Mouse (Mus musculus) brain, embryonic 14.5 days (tissue): ENCODE data around the gene Jund.

ENCODE experiments used
- CTCF ChIP-seq: fragments of 200-500 bp; IDR thresholded peaks from 2 replicates; pipeline ENCODE4 v1.5.1; 2012; ENCODE audit warnings: inconsistent platforms, mild to moderate bottlenecking, moderate library complexity, borderline replicate concordance; ENCODE audit not compliant: insufficient read depth, insufficient read length; ENCODE audit errors: extremely low read depth
- POLR2A ChIP-seq: fragments of 200-500 bp; IDR thresholded peaks from 2 replicates; pipeline ENCODE4 v1.6.1; 2012; ENCODE audit warnings: mild to moderate bottlenecking, inconsistent platforms, borderline replicate concordance; ENCODE audit not compliant: poor library complexity, insufficient read depth, insufficient read length, severe bottlenecking; ENCODE audit errors: extremely low read depth

GRCm38 (mm10) chr8:70710296-70710695 lies 11.5 kb downstream of the Jund start:
- TF ChIP-seq CTCF (no peak), POLR2A (no peak)
